Mouse (Mus musculus) myocyte (in vitro differentiated cells): ENCODE results near the gene Zfyve26.

ENCODE experiments used
- POLR2A ChIP-seq: IDR thresholded peaks from one replicate; pipeline ENCODE4 v1.6.1; 2011; ENCODE audit warnings: low read depth, mild to moderate bottlenecking, control low read depth, moderate library complexity; ENCODE audit not compliant: insufficient read length
- USF1 ChIP-seq: IDR thresholded peaks from one replicate; pipeline ENCODE4 v1.6.1; 2011; ENCODE audit warnings: low read depth, mild to moderate bottlenecking, control low read depth, moderate library complexity

DNA sequence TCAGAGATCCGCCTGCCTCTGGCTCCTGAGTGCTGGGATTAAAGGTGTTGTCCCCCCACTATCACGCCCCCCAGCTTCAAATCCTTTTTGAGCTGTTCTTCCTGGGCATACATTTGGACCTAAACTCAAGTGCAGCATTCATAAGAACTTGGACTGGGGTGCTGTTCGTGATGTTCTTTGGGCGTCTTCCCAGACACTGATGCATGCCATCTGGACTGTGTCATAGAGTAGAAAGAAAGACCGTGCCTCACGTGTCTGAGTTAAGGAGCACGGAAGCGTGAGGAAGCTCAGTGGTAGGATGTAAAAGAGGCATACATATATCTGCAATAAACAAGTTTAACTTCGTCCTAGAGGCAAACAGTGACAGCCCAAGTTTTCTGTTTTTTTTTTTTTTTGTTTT, 5.7 kb upstream of the Zfyve26 start:
- TF ChIP-seq USF1 (no peak), POLR2A (no peak)
